Mouse (Mus musculus) cortical plate, adult 2 months (tissue): ENCODE measurements around the gene Polr2l. TPM values are rescaled to one million over a fixed set of nuclear protein-coding genes. Genes with fewer than 3 reads are reported as not detected.

Experiments used
- H3K27ac ChIP-seq: fragments of 200-500 bp; 2 replicates; pipeline ENCODE4 v1.5.1; 2012; ENCODE audit warnings: low read length, control low read depth, inconsistent platforms; ENCODE audit not compliant: insufficient read depth
- H3K4me1 ChIP-seq: fragments of 200-500 bp; 2 replicates; pipeline ENCODE4 v1.6.1; 2011; ENCODE audit warnings: low read length; ENCODE audit not compliant: control insufficient read depth, insufficient read depth
- H3K4me3 ChIP-seq: fragments of 200-500 bp; 2 replicates; pipeline ENCODE4 v1.5.1; 2011; ENCODE audit warnings: mild to moderate bottlenecking, low read length, control low read depth; ENCODE audit not compliant: insufficient read depth
- CTCF ChIP-seq: fragments of 200-500 bp; IDR thresholded peaks from 2 replicates; pipeline ENCODE4 v1.5.1; 2011; ENCODE audit warnings: mild to moderate bottlenecking, control low read depth, low read length; ENCODE audit not compliant: insufficient read depth; ENCODE audit errors: extremely low read depth
- POLR2A ChIP-seq: fragments of 200-500 bp; IDR thresholded peaks from 2 replicates; pipeline ENCODE4 v1.6.1; 2011; ENCODE audit warnings: mild to moderate bottlenecking, low read length, control low read depth; ENCODE audit not compliant: insufficient read depth; ENCODE audit errors: extremely low read depth
- polyA plus RNA-seq: library from polyadenylated mRNA; depleted of rRNA; stranded (reverse); fragments of >200 nt; gene quantifications from 2 replicates; pipeline ENCODE4 v1.2.3, GENCODE M21; 2012

The Polr2l gene
- polyA plus RNA-seq, 1 experiment = 52.1 TPM

GRCm38 (mm10) chr7:141477578-141478269 is 2.8 kb upstream of the Polr2l start:
- Histone ChIP-seq H3K27ac (no peak overlapping the region), H3K4me1 (peaks cover 5% of the 10 kb centered on the region; the same call in 1 of the 2 replicates), H3K4me3 (no peak overlapping the region)
- TF ChIP-seq CTCF = no peak

DNA sequence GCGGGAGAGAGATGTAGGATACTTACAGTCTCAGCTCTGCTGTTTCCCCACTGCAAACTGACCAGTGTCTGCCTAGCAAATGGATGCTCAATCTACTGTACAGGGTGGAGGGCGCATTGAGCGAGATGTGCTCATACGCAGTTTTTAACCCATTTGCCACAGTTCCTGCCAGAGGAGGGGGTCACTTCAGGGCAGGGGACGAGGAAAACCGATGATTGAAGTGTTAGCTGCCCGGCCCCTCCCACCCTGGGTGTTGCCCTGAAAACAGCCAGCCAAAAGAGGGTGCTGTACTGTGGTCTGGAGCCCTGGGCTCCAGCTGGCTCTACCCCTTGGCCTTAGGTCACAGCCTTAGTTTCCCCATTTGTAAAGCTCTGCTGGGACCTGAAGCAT is 2.0 kb upstream of the Polr2l start:
- H3K27ac ChIP-seq = no peak overlapping the region
- TF ChIP-seq CTCF = no peak
- TF ChIP-seq POLR2A = no peak
- H3K4me1 ChIP-seq = peaks cover 5% of the 10 kb centered on the region; the same call in 1 of the 2 replicates
- H3K4me3 ChIP-seq = peak overlapping the region; percentile 81; the same call in 1 of the 2 replicates

DNA sequence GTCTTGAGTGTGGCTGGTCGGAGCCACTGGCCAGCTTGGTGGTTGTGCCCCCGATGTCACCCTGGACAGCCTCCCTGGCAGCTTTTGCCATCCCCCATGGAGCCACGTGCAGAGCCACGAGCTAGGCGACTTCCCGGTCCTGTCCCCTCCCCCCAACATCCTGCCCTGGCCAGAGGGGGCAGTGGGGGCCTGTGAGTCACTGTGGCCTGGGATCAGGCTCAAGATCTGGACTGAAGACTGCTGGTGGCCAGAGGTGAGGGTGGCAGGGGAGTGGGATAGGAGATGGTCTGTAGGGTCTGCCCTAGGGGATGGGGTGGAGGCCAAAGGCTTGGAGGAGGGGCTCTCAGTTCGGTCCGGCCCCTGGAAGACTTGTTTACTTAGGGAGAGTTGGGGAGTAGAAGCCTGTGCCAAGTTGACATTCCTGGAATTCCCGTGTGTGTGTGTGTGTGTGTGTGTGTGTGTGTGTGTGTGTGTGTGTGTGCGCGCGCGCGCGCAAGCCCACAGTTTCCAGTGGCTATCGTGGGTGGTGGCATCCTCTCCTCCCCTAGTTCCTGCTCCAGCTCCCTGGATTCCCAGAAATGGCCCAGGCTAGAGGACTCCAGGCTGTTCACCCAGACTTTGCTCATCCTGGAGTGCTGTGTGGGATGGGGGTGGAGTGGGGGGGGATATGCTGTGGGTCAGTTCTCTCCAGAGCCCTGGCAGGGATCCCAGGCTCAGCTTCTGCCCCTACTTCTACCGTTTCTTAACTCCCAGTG is 1.5 kb upstream of the Polr2l start:
- TF ChIP-seq CTCF = no peak
- no peak for TF ChIP-seq POLR2A
- H3K27ac ChIP-seq = peak overlapping the region; percentile 93
- peak overlapping the region; percentile 81 for H3K4me3 ChIP-seq
- H3K4me1 ChIP-seq = peaks cover 5% of the 10 kb centered on the region; the same call in 1 of the 2 replicates

DNA sequence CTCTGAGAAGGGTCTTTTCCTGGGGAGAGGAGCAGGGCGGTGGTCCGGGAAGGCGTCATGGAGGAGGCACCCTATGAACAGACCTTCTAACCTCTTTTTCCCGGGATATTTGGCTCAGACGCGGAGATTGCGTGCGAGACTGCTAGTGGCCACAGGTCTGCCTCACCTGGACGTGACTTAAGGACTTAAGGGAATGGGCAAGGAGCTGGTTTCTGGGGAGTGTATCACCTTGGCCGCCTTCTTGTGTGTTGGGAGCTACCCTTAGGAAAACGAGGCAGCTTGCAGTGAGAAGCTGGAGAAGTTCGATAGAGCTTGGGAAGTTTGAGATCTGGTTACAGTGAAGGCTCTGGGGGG is 850 bp upstream of the Polr2l start:
- peak overlapping the region; percentile 93; the same call in 1 of the 2 replicates for H3K27ac ChIP-seq

DNA sequence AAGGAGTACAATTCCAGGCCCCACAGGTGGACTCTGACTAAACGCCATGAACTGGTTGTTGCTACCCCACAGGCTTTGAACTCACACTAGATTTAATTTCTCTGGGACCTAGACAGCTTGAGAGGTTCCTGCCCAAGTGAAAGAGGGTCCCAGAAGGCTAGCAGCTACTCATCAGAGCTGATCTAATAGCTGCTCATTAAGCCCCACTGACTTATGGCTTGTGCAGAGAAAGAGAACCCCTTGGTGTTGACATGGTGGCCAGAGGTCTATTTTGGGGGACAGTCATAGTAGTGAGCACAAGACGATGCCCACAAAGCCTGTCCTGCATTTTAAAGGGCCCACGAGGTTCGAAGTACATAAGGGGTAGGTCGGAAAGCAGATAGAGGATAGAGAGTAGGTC is 772 bp downstream of the Polr2l start:
- Histone ChIP-seq H3K4me1 (peaks cover 8% of the 10 kb centered on the region), H3K4me3 (peak overlapping the region; percentile 81), H3K27ac (no peak overlapping the region)
- TF ChIP-seq CTCF (no peak), POLR2A (no peak)

More for the DNA sequence above, 850 bp upstream of the Polr2l start:
- TF ChIP-seq CTCF (no peak), POLR2A (no peak)
- Histone ChIP-seq H3K4me3 (peak overlapping the region; percentile 81), H3K4me1 (peaks cover 5% of the 10 kb centered on the region; the same call in 1 of the 2 replicates)

GRCm38 (mm10) chr7:141472763-141473162 is 2.2 kb downstream of the Polr2l start:
- no peak overlapping the region for H3K4me3 ChIP-seq
- H3K27ac ChIP-seq = no peak overlapping the region
- H3K4me1 ChIP-seq = peaks cover 12% of the 10 kb centered on the region
- TF ChIP-seq CTCF (no peak), POLR2A (no peak)

DNA sequence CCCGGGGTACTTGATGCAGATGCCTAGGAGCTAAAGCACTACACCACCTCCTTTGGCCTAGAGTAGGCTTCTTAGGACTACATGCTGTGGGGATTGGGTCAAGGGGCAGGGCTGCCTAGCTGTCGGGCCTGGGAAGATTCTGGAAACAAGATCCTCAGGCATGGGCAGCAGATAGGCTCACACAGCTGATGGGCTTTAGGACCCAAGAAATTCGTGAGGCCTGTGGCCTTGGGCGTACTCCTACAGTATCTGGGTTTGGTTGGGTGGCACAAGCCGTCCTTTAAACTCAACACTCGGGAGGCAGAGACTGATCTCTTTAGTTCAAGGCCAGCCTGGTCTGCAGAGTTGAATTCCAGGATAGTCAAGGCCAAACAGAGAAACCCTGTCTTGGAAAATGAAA is 2.7 kb downstream of the Polr2l start:
- Histone ChIP-seq H3K4me1 (peaks cover 12% of the 10 kb centered on the region), H3K27ac (no peak overlapping the region), H3K4me3 (no peak overlapping the region)
- TF ChIP-seq CTCF (no peak), POLR2A (no peak)

DNA sequence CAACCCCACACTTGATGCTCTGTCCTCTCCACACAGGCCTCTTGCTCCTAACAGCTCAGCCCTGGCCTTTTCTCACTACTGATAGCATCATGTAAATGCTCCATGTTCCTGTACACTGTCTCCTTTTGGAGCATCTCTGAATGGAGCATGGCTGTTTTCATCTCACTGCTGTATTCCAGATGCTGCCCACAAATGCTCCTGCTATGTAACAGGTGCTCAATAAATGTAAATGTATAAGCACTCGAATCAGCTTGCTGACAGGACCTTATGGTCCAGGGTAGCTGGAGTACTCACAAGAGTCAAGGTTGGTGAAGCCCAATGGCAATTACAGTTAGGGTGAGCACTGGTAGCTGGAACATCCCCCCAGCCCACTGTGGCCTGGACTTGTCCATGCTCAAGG is 3.7 kb downstream of the Polr2l start:
- no peak for TF ChIP-seq CTCF
- TF ChIP-seq POLR2A = no peak
- H3K4me1 ChIP-seq = peaks cover 12% of the 10 kb centered on the region
- no peak overlapping the region for H3K4me3 ChIP-seq
- no peak overlapping the region for H3K27ac ChIP-seq

- no peak for TF ChIP-seq POLR2A
- TF ChIP-seq CTCF = no peak
- no peak overlapping the region for H3K27ac ChIP-seq
- no peak overlapping the region for H3K4me3 ChIP-seq
- H3K4me1 ChIP-seq = peaks cover 12% of the 10 kb centered on the region
Observed at GRCm38 (mm10) chr7:141470637-141470944, 4.3 kb downstream of the Polr2l start.
